Mouse (Mus musculus) splenic B cell, adult 2 months (primary cell): ENCODE measurements at regions not wholly inside any gene's neighbourhood (a gene's known extent, or its start where the extent isn't known, plus 50 kb on each side); places are given as distances from the start of the nearest gene placed in this dataset.

Source experiments
- DNase-seq: peaks from one replicate; pipeline ENCODE4 v3.0.0-alpha.2; 2011; ENCODE audit warnings: low read depth, low spot score
- H3K27me3 ChIP-seq: 2 replicates; pipeline ENCODE4 v1.6.1; 2012; ENCODE audit warnings: mild to moderate bottlenecking, low read length, moderate library complexity, mixed read lengths; ENCODE audit not compliant: control insufficient read depth, poor library complexity, insufficient read depth, severe bottlenecking
- H3K36me3 ChIP-seq: 2 replicates; pipeline ENCODE4 v1.6.1; 2012; ENCODE audit warnings: mild to moderate bottlenecking, low read length, moderate library complexity, mixed read lengths; ENCODE audit not compliant: control insufficient read depth, poor library complexity, insufficient read depth, severe bottlenecking

- H3K36me3 ChIP-seq, result no peaks in the 10 kb centered on the region
- H3K27me3 ChIP-seq, result no peaks in the 10 kb centered on the region
- DNase-seq, result no peak
Measured at GRCm38 (mm10) chr15:72343794-72344193, 1490.6 kb upstream of the Gm6569 start.

- Histone ChIP-seq H3K36me3 (no peaks in the 10 kb centered on the region), H3K27me3 (no peaks in the 10 kb centered on the region)
- no peak for DNase-seq
Measured at GRCm38 (mm10) chr15:72353371-72353770, 1481.0 kb upstream of the Gm6569 start.

DNA sequence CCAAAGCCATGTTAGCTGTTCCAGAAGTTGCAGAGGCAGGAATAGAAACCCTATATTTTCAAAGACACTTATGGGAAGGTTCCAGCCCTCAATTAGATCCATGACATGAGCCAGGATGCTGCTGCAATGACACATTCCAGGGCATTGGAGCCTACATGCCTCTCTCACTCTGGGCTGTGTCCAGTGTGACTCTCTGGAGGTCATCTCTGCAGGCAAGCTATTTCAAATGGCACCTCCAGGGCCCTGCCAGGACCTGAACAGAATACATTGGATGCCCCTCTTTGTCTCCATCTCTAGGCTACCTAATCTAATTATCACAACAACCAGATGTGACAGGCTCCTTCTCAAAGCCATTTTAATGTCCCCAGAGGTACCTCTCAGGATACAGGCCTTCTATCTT, 1478.7 kb upstream of the Gm6569 start:
- DNase-seq, result no peak
- no peaks in the 10 kb centered on the region for H3K27me3 ChIP-seq
- no peaks in the 10 kb centered on the region for H3K36me3 ChIP-seq

DNA sequence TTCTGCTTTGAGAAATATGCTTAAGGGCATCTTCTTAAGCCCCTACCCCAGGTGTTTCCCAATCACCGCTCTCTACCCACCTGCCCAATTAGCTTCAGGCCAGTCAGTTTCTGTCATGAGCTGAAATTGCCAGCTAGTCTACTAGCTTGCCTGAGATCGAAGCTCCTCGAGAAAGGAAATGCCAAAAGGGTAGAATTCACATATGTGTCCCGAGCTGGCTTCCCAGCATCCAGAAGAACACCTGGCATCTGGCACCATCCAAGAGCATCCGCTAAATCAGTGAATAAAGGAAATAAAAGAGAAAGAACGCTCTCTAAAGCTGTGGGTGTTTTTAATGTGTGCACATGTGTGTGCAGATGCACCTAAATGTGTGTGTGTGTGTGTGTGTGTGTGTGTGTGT, 1474.7 kb upstream of the Gm6569 start:
- Histone ChIP-seq H3K36me3 (no peaks in the 10 kb centered on the region), H3K27me3 (no peaks in the 10 kb centered on the region)
- DNase-seq, result no peak

- H3K36me3 ChIP-seq, result no peaks in the 10 kb centered on the region
- no peaks in the 10 kb centered on the region for H3K27me3 ChIP-seq
- DNase-seq, result no peak
Measured at GRCm38 (mm10) chr15:72360049-72360448, 1474.3 kb upstream of the Gm6569 start.

- H3K36me3 ChIP-seq, result no peaks in the 10 kb centered on the region
Measured at GRCm38 (mm10) chr15:72360463-72361030, 1473.8 kb upstream of the Gm6569 start.

DNA sequence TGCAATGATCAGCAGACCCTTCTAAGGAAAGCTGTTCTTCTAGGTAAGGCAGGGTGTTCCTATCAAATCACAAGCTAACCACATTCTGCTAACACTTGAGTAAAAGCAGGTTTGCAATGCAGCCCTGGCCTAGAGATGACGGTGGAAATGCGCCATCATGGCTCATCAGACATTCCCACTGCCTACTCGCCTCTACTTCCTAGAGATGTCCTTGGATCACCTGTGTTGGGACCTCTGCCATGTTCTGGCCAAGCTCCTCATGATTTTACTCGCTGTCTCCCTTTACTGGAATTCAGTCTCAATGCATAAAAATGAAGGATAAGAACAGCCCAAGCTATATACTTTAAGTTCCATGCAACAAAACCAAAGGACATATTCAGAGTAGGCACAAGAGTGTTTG, 1461.3 kb upstream of the Gm6569 start:
- no peaks in the 10 kb centered on the region for H3K36me3 ChIP-seq
- DNase-seq, result no peak
- H3K27me3 ChIP-seq, result no peaks in the 10 kb centered on the region

More at GRCm38 (mm10) chr15:72360463-72361030, 1473.8 kb upstream of the Gm6569 start:
- no peak for DNase-seq
- H3K27me3 ChIP-seq, result no peaks in the 10 kb centered on the region

DNA sequence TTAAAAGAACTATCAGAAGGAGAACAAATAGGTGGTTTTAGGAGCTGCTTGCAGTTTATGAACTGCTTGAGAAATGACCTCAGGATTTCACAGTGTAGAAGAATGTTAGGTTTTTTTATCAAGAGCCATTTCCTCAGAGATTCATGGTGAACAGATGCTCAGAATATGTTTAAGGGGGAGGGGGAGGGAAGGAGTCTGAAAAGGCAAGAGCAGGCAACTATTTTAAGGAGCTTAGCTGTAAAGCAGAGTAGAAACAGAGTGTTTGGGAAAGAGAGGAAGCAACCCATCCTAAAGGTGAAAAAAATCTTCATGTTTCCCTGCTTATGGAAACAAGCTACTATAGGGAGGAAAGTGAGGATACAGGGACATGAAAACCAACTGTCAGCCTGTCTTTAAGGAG, 1457.2 kb upstream of the Gm6569 start:
- no peak for DNase-seq
- H3K27me3 ChIP-seq, result no peaks in the 10 kb centered on the region
- H3K36me3 ChIP-seq, result no peaks in the 10 kb centered on the region

DNA sequence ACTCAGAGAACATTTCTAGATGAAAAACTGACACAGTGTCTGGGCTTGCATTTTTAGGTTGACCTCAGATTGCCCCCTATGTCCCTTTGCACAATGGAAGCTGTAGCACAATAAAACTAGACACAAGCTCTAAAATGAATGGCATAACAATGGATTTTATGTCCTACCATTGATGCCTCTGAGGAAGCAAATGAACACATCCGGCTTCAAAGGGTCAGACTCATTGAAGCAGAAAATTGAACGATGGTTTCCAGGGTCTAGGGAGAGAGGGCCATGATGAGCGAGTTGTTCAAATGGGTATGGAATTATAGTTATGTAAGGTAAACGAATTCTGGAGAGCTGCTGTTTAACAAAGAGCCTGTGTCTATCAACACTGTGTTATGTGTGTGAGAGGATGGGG, 1455.1 kb upstream of the Gm6569 start:
- no peak for DNase-seq
- Histone ChIP-seq H3K36me3 (no peaks in the 10 kb centered on the region), H3K27me3 (no peaks in the 10 kb centered on the region)

DNA sequence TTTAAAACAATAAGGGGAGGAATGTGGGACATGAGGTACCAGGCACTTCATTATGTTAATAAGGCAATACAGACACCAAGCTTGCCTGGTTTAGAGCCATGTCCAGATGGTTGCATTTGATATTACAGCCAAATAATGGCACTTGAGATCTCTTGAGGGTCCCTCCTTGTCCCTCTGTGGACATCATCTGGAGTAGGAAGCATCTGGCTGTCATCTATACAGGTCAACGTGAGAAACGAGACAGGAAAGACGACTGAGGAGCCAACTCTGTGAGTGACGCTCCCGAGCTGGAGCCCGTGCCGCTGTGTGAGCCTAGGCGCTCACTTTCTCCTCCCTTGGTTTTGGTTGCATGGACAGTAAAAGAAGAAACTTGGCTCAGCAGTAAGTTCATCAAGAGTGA, 1453.2 kb upstream of the Gm6569 start:
- H3K27me3 ChIP-seq, result no peaks in the 10 kb centered on the region
- DNase-seq, result no peak
- H3K36me3 ChIP-seq, result no peaks in the 10 kb centered on the region

DNA sequence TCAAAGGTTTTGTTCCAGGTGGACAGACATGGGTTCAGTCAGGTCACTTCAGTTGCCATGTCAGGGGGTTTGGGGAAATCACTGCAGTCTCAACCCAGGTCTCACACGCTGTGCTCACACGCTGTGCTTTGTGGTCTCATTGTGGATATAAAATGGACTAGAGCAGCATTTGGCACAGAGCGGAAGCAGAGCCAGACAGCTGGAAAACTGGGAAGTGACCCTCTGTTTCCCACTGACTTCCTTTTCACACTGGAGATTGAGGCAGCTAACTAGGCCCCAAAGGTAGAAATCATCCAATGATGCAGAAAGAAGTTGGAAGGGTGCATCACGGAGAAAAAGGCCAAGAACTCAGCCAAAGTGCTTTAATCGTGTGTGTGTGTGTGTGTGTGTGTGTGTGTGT, 1452.6 kb upstream of the Gm6569 start:
- no peak for DNase-seq
- no peaks in the 10 kb centered on the region for H3K36me3 ChIP-seq
- no peaks in the 10 kb centered on the region for H3K27me3 ChIP-seq

DNA sequence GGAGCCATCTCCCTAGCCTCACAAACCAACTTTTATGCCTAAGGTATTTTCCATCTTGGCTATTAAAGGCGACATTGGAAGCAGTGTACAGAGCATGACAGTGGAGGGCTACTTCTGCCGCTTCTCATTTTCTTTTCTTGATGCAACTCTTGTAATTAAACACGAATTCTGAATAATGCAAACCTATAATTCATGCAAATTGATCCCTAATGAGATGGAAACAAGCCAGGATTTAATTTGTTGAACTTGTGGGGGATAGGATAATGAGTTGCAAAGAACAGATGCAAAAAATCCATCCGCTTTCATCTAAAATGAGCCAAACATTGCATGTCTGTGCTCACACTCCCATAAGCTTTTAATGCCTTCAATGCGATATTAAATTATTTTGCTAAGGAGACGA, 1451.8 kb upstream of the Gm6569 start:
- H3K27me3 ChIP-seq, result no peaks in the 10 kb centered on the region
- DNase-seq, result no peak

GRCm38 (mm10) chr15:72383062-72383461, 1451.3 kb upstream of the Gm6569 start:
- no peaks in the 10 kb centered on the region for H3K27me3 ChIP-seq
- H3K36me3 ChIP-seq, result no peaks in the 10 kb centered on the region
- no peak for DNase-seq

More for the DNA sequence above, 1451.8 kb upstream of the Gm6569 start:
- H3K36me3 ChIP-seq, result no peaks in the 10 kb centered on the region

DNA sequence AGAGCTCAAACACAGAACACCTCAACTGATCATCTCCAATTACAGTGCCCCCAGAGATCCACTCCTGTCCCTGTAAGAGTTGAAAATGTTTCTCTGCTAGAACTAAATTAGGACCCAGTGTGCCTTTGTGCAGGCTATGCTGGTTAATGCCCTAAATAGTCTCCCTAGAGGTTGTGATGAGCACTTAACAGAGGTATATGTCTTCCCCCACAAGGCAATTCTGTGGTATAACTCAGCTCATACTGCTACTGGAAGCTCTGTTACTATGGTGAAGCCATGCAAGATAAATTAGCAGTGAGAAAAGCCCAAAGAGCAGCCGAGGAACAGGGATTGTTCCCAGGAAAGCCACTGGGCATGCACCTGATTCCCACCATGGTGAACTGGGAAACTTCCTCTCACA, 1450.9 kb upstream of the Gm6569 start:
- DNase-seq, result no peak
- H3K36me3 ChIP-seq, result no peaks in the 10 kb centered on the region
- H3K27me3 ChIP-seq, result no peaks in the 10 kb centered on the region

DNA sequence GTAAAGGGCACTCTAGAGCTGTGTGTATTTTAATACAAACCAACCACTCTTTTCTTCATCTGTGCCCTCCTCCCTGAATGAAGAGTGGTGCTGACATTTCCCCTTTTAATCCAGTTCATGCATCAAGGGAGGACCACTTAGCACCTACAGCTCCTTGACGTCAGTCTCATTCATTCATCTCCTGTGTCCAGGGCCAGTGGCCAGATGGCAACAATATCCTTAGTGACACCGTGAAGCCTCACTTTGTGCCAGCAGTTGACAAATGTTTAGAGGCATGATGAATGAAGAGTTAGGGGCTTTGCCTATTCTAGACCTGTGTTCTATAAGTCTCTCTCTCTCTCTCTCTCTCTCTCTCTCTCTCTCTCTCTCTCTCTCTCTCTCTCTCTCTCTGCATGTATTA, 1441.1 kb upstream of the Gm6569 start:
- Histone ChIP-seq H3K27me3 (no peaks in the 10 kb centered on the region), H3K36me3 (no peaks in the 10 kb centered on the region)
- no peak for DNase-seq

- Histone ChIP-seq H3K36me3 (no peaks in the 10 kb centered on the region), H3K27me3 (no peaks in the 10 kb centered on the region)
- DNase-seq, result no peak
Measured at GRCm38 (mm10) chr15:72411956-72412355, 1422.4 kb upstream of the Gm6569 start.
